Mouse (Mus musculus) c-Kit-positive CD71-negative TER-119-negative erythroid progenitor cells, embryonic 14.5 days (primary cell): ENCODE measurements around the gene Smarcc1.

Source experiments
- DNase-seq: peaks from one replicate; pipeline ENCODE4 v3.0.0-alpha.2; 2013; ENCODE audit warnings: low read depth

The Smarcc1 gene

GRCm38 (mm10) chr9:110284075-110284697, 166.7 kb downstream of the Smarcc1 start:
- DNase-seq, result no peak

- DNase-seq, result no peak
Measured at GRCm38 (mm10) chr9:110287321-110287924, 169.9 kb downstream of the Smarcc1 start.
